Mouse (Mus musculus) midbrain, embryonic 12.5 days (tissue): ENCODE results near the gene Ccdc157. TPM values are rescaled to one million over a fixed set of nuclear protein-coding genes. Genes with fewer than 3 reads are reported as not detected.
"Not testable (repeated sequence)": the region's sequence is repeated elsewhere in the genome, so short reads cannot be mapped to it uniquely, and the experiment has no call there.

Experiments
- ATAC-seq: fragments of 200-750 bp; cut with Nextera tagmentation; 2 replicates; pipeline ENCODE4 v1.8.0; 2017; ENCODE audit warnings: low read depth, moderate TSS enrichment, moderate library complexity; ENCODE audit not compliant: low FRiP score
- H3K27ac ChIP-seq: fragments of 300-500 bp; sonication (generic); replicated peaks from 2 replicates; pipeline ENCODE4 v1.5.1; 2016; ENCODE audit warnings: mild to moderate bottlenecking
- H3K27me3 ChIP-seq: fragments of 300-500 bp; sonication (generic); 2 replicates; pipeline ENCODE4 v1.6.1; 2016; ENCODE audit warnings: mild to moderate bottlenecking
- H3K36me3 ChIP-seq: fragments of 300-500 bp; sonication (generic); 2 replicates; pipeline ENCODE4 v1.6.1; 2016
- H3K4me1 ChIP-seq: fragments of 300-500 bp; sonication (generic); 2 replicates; pipeline ENCODE4 v1.6.1; 2016
- H3K4me2 ChIP-seq: fragments of 300-500 bp; sonication (generic); replicated peaks from 2 replicates; pipeline ENCODE4 v1.6.1; 2016; ENCODE audit warnings: mild to moderate bottlenecking, moderate library complexity
- H3K4me3 ChIP-seq: fragments of 300-500 bp; sonication (generic); 2 replicates; pipeline ENCODE4 v1.5.1; 2016; ENCODE audit warnings: mild to moderate bottlenecking
- H3K9ac ChIP-seq: fragments of 300-500 bp; sonication (generic); replicated peaks from 2 replicates; pipeline ENCODE4 v1.6.1; 2016; ENCODE audit warnings: mild to moderate bottlenecking, moderate library complexity
- H3K9me3 ChIP-seq: fragments of 300-500 bp; sonication (generic); 2 replicates; pipeline ENCODE4 v1.6.1; 2016; ENCODE audit warnings: mild to moderate bottlenecking
- WGBS: fragments of 180-500 bp; shearing (Covaris S2); methylation state at CpG from one replicate; pipeline ENCODE4 v1.1.7; 2016; 5-methylcytosine and 5-hydroxymethylcytosine counted together
- polyA plus RNA-seq: library from polyadenylated mRNA; unstranded; fragments of >200 nt; fragmentation: Nextera tagmentation; extraction: Ambion mirVana; gene quantifications from 2 replicates; pipeline ENCODE4 v1.2.1, GENCODE M21; 2016

The Ccdc157 gene
- polyA plus RNA-seq, 1 experiment from 2014 or later, result 8.1 TPM

DNA sequence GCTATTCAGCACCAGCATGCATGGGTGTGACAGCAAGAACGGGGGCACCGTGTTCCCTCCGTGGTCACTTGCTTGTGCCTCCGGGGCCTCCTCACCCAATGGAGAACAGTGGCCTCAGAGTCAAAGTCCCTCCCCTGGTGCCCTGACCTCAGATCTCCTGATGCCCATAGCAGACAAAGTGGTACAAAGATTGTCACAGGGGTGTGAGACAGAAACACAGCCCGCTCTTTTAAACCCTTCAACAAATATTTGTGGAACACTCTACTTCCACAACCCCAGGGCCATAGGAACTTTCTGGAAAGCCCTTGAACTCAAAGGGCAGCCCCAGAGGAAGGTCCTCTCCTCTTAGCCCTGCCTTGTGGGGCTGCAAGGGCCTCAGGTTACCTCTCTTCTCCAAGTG lies 37.9 kb downstream of the Ccdc157 start:
- H3K27ac ChIP-seq, result no peak overlapping the region
- H3K4me1 ChIP-seq, result peaks cover 12% of the 10 kb centered on the region
- H3K27me3 ChIP-seq, result peaks cover 26% of the 10 kb centered on the region
- ATAC-seq, result no peak
- no peak overlapping the region for H3K9ac ChIP-seq
- no peak overlapping the region for H3K4me3 ChIP-seq
- no peak overlapping the region for H3K4me2 ChIP-seq
- peaks cover 3% of the 10 kb centered on the region; the same call in 1 of the 2 replicates for H3K9me3 ChIP-seq
- WGBS, result 74% methylated on average over 5 of the region's 5 CpGs
- H3K36me3 ChIP-seq, result no peaks in the 10 kb centered on the region

DNA sequence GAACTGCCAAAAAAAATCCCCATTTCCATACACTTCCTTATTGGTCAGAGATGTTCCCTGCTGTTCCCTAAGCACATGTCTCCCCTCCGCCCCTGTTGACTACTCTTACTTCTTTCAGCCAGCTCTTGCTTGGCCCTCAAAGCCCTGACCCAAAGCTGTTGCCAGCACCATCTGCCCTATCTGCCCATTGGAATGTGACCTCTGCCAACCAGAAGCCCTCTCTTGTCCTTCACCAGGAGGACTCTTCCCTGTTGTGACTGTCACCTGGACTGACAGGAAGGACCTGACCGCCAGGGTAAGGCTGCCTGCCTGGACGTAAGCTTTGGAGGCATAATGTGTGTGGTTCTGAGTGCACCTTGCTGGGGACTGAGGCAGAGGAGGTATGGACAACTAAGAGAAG lies 38.4 kb downstream of the Ccdc157 start:
- H3K4me1 ChIP-seq, result peaks cover 12% of the 10 kb centered on the region
- no peak overlapping the region for H3K4me3 ChIP-seq
- WGBS, result 81% methylated on average over 3 of the region's 3 CpGs
- no peak overlapping the region for H3K27ac ChIP-seq
- peaks cover 3% of the 10 kb centered on the region; the same call in 1 of the 2 replicates for H3K9me3 ChIP-seq
- H3K9ac ChIP-seq, result no peak overlapping the region
- no peak overlapping the region for H3K4me2 ChIP-seq
- peaks cover 32% of the 10 kb centered on the region for H3K27me3 ChIP-seq
- H3K36me3 ChIP-seq, result no peaks in the 10 kb centered on the region
- no peak for ATAC-seq

DNA sequence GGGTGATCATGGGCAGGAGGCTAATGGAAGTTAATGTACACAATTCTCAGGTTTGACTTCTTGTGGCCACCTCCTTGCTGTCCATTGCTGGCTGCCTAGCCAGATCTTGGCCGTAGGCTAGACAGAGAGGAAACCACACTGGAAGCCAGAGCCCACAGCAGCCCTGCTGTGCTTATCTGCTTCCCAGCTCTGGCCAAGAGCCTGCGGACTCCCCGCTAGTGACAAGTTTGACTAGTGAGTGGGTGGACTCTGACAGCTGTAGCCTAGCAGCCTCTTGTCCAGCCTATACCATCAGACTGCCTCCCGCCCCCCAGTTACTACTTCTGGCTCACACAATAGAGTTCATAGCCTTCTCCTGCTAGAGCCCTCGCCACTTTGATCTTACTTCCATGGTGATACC lies 40.5 kb downstream of the Ccdc157 start:
- WGBS, result 82% methylated on average over 5 of the region's 5 CpGs

DNA sequence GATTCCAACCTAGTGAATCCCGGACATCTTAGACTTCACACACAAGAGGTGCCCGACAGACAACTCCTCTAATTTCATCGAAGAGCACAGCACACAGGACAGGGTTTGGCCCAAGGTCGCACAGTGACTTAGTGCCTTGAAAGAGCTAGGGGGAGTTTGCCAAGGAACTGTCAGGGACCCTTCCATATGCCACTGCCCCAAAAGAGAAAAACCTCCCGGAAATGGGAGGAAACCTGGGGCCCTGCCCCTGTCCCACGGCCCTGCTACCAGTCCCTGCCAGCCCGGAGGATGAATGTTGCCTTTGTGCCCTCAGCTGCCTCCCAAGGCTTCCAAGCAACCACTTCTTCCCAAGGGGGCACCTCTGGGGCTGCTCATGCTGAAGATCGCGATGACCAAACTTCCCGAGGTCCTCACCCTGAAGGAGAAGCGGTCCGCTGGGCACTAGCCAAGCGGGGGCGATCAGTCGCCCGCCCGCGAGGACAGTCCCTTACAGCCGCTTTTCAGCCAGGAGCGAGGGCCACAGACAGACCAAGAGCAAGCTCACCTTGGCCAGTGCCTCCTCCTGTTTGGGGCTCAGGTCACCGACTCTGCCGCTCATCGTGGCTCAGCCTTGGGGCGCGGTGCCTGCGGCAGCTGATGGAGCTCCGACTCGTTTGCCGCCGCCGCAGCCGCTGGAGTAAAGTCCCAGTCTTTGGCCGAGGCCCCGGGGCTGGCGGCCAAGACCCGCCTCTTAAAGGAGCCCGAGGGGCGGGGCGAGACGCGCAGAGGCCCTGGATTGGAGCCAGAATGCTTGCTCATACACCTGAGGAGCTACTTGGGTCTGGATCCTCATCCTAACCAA lies 41.8 kb downstream of the Ccdc157 start:
- Histone ChIP-seq H3K36me3 (no peaks in the 10 kb centered on the region), H3K4me3 (peak overlapping the region; percentile 64), H3K9ac (peak overlapping the region; percentile 73), H3K27me3 (peaks cover 39% of the 10 kb centered on the region), H3K4me1 (peaks cover 12% of the 10 kb centered on the region), H3K27ac (no peak overlapping the region), H3K9me3 (no peaks in the 10 kb centered on the region), H3K4me2 (peak overlapping the region; percentile 94)
- ATAC-seq, result peak; percentile 75
- 4% methylated on average over 41 of the region's 41 CpGs for WGBS

More for the DNA sequence above, 40.5 kb downstream of the Ccdc157 start:
- no peak overlapping the region for H3K4me3 ChIP-seq
- H3K4me1 ChIP-seq, result peaks cover 12% of the 10 kb centered on the region
- no peak for ATAC-seq
- H3K9me3 ChIP-seq, result no peaks in the 10 kb centered on the region
- peaks cover 39% of the 10 kb centered on the region for H3K27me3 ChIP-seq
- H3K27ac ChIP-seq, result no peak overlapping the region
- no peak overlapping the region for H3K9ac ChIP-seq
- H3K4me2 ChIP-seq, result no peak overlapping the region
- H3K36me3 ChIP-seq, result no peaks in the 10 kb centered on the region

DNA sequence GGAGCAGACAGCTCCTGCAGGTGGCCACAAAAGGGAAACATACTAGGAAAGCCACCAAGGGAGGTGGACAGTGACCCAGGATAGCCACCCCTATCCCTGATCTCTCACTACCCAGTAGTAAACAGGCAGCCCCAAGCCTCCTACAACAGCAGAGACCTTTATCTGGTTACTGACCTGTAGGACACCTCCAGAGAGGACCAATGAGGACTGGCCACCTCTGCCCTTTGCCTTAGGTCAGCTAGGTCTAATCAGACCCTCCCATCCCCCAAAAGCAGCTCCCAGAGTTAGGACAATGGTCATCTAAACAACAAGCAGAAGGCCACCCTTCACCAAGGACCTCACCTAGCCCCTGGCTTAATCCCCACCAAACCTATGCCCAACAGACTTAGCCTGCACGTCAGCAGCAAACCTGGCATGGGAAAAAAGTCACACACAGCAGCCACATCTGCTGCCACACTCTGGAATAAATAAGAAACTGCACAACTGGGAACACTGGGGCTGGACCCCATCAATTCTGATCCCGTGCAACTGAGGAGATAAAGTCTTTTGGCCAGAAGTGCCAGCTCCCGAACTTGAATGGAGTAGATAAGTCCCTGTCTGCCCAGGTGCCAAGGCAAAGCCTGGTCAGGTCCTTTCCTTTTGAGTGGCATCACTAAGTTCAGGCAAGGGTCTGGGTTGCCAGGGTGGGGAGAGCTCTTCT lies 42.6 kb downstream of the Ccdc157 start:
- 38% methylated on average over 3 of the region's 3 CpGs for WGBS
- ATAC-seq, result no peak
- H3K27me3 ChIP-seq, result peaks cover 39% of the 10 kb centered on the region
- H3K9ac ChIP-seq, result peak overlapping the region; percentile 73; the same call in 1 of the 2 replicates
- peak overlapping the region; percentile 94 for H3K4me2 ChIP-seq
- H3K9me3 ChIP-seq, result no peaks in the 10 kb centered on the region
- peaks cover 12% of the 10 kb centered on the region for H3K4me1 ChIP-seq
- peak overlapping the region; percentile 64 for H3K4me3 ChIP-seq
- H3K36me3 ChIP-seq, result no peaks in the 10 kb centered on the region
- H3K27ac ChIP-seq, result no peak overlapping the region

DNA sequence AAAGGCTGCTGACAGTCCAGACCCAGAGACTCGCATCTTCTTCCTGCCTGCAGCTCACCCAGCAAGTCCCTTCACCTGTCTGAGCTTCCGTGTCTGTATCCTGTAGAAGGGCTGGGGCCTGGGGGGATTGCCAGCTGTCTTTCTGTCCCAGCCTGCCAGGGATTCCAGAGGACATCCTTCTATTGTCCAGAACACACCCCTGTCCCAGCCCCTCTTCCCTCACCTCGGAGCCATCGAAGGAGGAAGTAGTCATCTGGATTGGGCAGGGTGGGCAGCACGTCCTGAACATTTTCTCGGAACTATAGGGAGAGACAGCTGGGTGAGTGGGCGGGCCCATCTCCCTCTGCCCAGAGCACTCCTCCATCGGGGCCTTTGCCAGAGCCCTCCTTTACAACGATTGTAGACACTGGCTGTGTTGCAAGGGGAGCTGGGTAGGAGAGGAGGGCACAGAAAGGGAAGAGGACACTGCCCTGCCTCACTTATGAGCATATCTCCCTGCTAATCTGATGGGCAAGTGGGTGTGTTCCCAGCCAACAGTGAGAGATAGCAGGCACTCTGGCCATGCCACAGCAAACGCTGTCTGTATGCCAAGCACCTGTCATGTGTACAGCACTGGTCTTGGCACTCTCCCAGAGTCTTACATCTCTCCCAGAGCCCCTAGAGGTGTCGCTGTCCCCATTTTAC lies 43.5 kb downstream of the Ccdc157 start:
- peaks cover 39% of the 10 kb centered on the region for H3K27me3 ChIP-seq
- 69% methylated on average over 11 of the region's 11 CpGs for WGBS
- no peak overlapping the region for H3K4me3 ChIP-seq
- H3K36me3 ChIP-seq, result no peaks in the 10 kb centered on the region
- no peak overlapping the region for H3K27ac ChIP-seq
- H3K9me3 ChIP-seq, result no peaks in the 10 kb centered on the region
- H3K4me2 ChIP-seq, result no peak overlapping the region
- peaks cover 12% of the 10 kb centered on the region for H3K4me1 ChIP-seq
- no peak for ATAC-seq
- H3K9ac ChIP-seq, result no peak overlapping the region

DNA sequence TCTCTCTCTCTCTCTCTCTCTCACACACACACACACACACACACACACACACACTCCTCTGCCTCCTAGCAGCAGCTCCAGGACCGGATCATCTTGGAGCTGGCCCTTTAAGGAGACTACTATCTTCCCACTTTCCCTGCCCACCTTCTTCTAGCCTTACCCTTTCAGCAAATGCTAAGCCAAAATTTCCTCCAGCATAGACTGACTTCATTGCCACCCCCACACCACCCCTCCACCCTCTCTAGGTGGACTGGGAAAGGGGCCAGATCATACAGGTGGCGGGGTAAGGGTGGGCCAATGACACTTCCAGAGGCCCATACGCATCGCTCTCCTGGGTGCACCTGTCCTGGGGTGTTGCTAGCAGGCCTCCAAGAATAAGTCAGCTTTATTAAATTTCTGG lies 44.7 kb downstream of the Ccdc157 start:
- 90% methylated on average over 4 of the region's 4 CpGs for WGBS
- ATAC-seq, result no peak
- Histone ChIP-seq H3K36me3 (peaks cover 4% of the 10 kb centered on the region; the same call in 1 of the 2 replicates), H3K9me3 (no peaks in the 10 kb centered on the region), H3K4me2 (no peak overlapping the region), H3K9ac (no peak overlapping the region), H3K27me3 (peaks cover 39% of the 10 kb centered on the region), H3K27ac (no peak overlapping the region), H3K4me3 (no peak overlapping the region), H3K4me1 (peaks cover 12% of the 10 kb centered on the region)

DNA sequence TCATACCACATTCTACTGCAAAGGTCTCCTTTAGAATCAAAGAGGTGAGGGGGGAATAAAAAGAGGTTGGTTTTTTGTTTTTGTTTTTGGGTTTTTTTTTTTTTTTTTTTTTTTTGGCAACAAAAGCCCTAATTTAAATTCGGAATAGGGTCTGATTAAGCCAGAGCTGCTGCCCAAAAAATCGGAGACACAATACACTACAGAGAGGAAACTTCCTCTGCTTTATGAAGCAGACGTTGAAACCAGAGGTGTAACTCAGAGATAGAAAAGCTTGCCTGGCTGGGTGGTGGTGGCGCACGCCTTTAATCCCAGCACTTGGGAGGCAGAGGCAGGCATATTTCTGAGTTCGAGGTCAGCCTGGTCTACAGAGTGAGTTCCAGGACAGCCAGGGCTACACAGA lies 45.6 kb downstream of the Ccdc157 start:
- not testable (repeated sequence) for H3K9me3 ChIP-seq, H3K4me2 ChIP-seq, ATAC-seq, H3K9ac ChIP-seq, H3K27ac ChIP-seq, H3K36me3 ChIP-seq, H3K4me3 ChIP-seq
- H3K4me1 ChIP-seq, result peaks cover 12% of the 10 kb centered on the region
- 71% methylated on average over 6 of the region's 6 CpGs for WGBS
- H3K27me3 ChIP-seq, result peaks cover 33% of the 10 kb centered on the region

DNA sequence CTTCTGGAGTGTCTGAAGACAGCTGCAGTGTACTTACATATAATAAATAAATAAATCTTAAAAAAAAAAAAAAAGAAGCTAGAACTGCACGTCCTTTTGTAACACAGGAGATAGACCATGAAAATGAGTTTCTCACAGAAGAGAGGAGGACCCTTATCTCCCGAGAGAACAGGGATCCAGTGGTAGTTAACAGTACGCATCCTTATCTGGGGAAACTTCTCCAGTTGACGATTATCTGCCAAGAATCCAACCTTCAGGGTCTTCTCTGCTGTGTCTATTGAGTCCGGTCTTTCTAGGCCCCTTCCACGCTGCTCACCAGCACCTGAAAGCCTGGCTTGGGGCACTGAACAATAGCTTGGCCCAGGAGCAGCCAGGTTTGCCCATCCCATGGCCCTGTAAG lies 46.1 kb downstream of the Ccdc157 start:
- no peak overlapping the region for H3K4me3 ChIP-seq
- H3K27me3 ChIP-seq, result peaks cover 28% of the 10 kb centered on the region
- no peak overlapping the region for H3K9ac ChIP-seq
- H3K36me3 ChIP-seq, result peaks cover 4% of the 10 kb centered on the region; the same call in 1 of the 2 replicates
- ATAC-seq, result no peak
- peaks cover 12% of the 10 kb centered on the region for H3K4me1 ChIP-seq
- no peaks in the 10 kb centered on the region for H3K9me3 ChIP-seq
- 81% methylated on average over 6 of the region's 6 CpGs for WGBS
- no peak overlapping the region for H3K4me2 ChIP-seq
- H3K27ac ChIP-seq, result no peak overlapping the region

DNA sequence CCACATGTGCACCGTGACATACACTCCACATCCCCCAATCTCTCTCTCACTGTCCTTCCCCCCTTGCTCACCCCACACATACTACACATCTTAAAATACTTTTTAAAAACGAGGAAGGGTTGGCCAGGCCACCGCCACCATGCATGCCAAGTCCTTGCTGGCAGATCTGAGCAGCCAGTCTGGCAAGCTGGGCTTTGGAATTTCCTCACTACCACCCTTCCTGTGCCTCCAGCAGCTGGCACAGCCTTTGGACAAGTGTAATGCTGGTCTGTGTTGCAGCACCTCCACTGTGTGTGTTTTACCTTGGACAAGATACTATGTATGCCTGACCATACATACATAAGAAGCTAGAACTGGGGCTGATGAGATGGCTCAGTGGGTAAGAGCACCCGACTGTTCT lies 46.6 kb downstream of the Ccdc157 start:
- WGBS, result 79% methylated on average over 4 of the region's 4 CpGs
- Histone ChIP-seq H3K4me2 (no peak overlapping the region), H3K27ac (no peak overlapping the region), H3K4me3 (no peak overlapping the region), H3K9ac (no peak overlapping the region), H3K9me3 (no peaks in the 10 kb centered on the region), H3K27me3 (peaks cover 26% of the 10 kb centered on the region), H3K4me1 (peaks cover 12% of the 10 kb centered on the region), H3K36me3 (peaks cover 4% of the 10 kb centered on the region; the same call in 1 of the 2 replicates)
- no peak for ATAC-seq

DNA sequence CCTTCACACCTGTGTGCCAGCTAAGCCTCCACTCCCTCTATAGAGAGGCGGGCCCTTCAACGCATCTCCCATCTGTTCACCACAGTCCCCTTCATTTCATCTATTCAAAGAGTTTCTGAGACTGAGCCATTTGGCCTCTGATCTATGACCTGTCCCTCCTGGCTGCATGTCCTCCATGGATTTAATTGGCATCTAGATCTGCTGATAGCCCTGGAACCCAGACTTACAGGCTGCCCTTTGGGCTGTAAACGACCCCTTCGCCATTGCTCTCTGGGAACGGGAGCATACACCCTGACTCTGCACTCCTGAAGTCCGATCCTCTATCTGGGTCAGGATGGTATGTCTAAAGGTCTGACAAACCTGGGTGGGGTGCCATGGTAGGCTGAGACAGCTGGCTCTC lies 47.2 kb downstream of the Ccdc157 start:
- Histone ChIP-seq H3K36me3 (peaks cover 4% of the 10 kb centered on the region; the same call in 1 of the 2 replicates), H3K27me3 (peaks cover 19% of the 10 kb centered on the region), H3K9ac (no peak overlapping the region), H3K4me3 (no peak overlapping the region), H3K4me1 (peaks cover 6% of the 10 kb centered on the region), H3K9me3 (no peaks in the 10 kb centered on the region), H3K27ac (no peak overlapping the region), H3K4me2 (no peak overlapping the region)
- WGBS, result 88% methylated on average over 6 of the region's 6 CpGs
- ATAC-seq, result no peak

DNA sequence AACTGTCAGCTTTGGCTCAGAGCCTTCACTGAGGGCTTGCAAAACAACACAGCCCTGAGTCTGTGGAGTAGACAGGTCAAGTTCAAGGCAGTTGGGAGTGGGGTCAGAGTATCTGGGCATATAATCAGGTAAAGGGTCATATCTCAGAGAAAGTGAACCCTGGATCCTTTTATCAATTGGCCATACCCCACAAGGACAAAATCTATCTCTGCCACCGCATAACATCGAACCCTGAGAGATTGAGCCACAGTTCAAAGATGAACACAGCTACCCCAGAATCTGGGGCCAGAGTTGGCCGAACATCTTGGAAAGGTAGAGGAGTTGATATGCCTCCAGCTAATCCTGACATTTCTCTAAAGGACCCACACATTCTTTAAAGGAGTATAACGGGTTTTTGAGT lies 48.1 kb downstream of the Ccdc157 start:
- Histone ChIP-seq H3K9ac (no peak overlapping the region), H3K9me3 (no peaks in the 10 kb centered on the region), H3K4me3 (no peak overlapping the region), H3K4me2 (no peak overlapping the region), H3K27ac (no peak overlapping the region), H3K4me1 (no peaks in the 10 kb centered on the region), H3K27me3 (peaks cover 11% of the 10 kb centered on the region; the same call in 1 of the 2 replicates), H3K36me3 (peaks cover 4% of the 10 kb centered on the region; the same call in 1 of the 2 replicates)
- 91% methylated on average over 4 of the region's 4 CpGs for WGBS
- ATAC-seq, result no peak
